Mouse (Mus musculus) left cerebral cortex, adult 9 months (tissue): ENCODE measurements around the gene Gm17660.
A peak's percentile ranks its signal among the peaks of the same experiment; 100 is the strongest.

Experiments
- DNase-seq, 2 experiments: peaks; one replicate each; pipeline ENCODE4 v3.0.0; 2022; ENCODE audit warnings: low spot score in 2 of 2

Gene Gm17660

DNA sequence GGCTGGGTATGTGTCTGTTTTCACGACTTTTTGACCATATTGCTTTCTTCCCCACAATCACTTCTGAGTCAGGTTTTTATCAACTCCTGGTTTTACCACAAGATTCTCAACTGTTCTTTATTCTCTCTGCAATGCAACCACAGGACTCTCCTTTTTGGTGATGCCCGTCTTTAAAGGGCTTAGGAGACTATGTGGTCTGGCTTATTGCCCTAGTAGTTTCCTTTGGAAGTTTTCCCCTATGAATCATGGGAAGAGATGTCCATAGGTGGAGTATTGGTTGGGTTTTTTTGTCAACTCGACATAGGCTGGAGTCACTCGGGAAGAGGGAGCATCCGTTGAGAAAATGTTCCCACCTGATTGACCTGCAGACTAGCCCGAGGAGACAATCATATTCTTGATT, 3.3 kb upstream of the Gm17660 start:
- DNase-seq, result no peak

- no peak for DNase-seq
Measured at GRCm38 (mm10) chr5:104076361-104076760, 1.0 kb downstream of the Gm17660 start.

DNA sequence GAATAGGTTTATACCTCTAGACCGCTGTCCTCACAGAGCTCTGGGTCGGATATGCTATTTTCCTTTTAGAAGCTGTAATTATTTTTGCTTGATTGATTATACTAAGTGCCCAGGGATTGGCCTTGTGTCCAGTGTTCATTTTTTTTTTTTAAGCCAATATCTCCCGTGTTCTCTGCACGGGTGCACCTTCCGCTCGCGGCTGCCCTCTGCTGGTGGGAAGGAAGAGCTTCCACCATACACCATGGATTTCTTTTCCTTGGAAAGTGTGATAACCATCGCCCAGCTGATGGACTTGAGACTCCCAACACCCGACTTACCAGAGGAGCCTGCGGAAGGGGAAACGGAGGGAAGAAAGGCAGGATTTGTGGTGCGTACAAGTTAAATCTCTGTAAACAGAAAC, 3.0 kb downstream of the Gm17660 start:
- DNase-seq, result no peak

GRCm38 (mm10) chr5:104073602-104074001, 3.8 kb downstream of the Gm17660 start:
- DNase-seq, result no peak

- no peak for DNase-seq
Measured at GRCm38 (mm10) chr5:104072272-104072886, 5.0 kb downstream of the Gm17660 start.

DNA sequence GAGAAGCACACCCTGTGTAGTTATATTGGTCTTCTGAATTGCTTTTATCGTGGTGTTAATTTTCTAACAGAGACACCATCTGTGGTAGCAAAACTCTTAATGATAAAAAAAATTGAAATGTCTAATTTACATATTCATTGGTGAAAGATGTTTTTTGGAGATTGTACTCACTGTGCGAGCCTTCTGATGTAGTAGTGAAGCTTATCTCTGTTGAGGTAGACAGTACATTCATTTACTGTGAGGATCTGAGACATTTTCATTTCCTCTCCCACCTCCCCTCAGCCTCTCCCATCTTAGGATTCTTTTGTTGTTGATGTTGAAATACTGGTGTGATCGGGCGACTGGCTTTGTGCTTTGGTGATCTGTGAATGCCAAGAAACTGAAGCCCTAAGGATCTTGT, 6.4 kb downstream of the Gm17660 start:
- DNase-seq, result no peak

- no peak for DNase-seq
Measured at GRCm38 (mm10) chr5:104068751-104069150, 8.7 kb downstream of the Gm17660 start.

GRCm38 (mm10) chr5:104062773-104063551, 14.4 kb downstream of the Gm17660 start:
- DNase-seq, result no peak

DNA sequence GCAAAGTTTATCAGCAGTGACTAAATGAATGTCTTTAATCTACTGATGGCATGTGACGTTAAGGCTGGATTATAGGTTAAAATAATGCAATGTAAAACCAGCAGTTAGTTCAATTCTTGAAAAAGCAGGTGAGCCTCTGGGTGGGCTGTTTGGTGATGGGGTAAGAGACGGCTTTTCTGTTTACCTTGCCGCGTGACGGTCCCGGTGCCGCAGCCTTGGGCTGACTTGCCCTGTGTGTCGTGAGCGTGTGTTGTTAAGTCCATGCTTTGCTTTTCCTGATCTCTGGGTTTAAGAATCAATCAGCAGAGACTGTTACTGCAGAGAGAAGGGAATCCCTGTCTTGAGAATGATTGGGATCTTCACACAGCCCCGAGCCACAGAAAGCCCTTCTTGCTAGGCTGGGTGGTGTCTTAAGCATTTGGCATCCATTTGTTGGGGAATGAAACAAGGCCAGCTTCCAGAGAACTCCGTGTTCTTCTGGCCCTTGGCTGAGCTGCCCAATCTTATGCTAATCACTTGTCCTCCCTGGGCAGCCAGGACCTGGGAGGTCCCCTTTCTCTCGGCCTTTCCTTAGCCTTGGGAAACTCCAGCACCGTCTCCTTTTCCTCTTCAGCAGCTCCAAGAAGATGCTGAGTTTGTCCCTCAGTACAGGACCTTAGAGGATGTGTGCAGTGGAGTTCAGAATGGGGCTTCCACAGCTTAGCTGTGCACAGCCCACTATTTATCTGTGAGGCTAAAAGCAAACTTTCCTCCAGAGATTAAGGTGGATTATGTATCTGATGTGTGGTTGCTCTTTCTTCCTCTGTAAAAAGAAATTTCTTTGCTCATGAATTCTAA, 15.3 kb downstream of the Gm17660 start:
- DNase-seq, result no peak

DNA sequence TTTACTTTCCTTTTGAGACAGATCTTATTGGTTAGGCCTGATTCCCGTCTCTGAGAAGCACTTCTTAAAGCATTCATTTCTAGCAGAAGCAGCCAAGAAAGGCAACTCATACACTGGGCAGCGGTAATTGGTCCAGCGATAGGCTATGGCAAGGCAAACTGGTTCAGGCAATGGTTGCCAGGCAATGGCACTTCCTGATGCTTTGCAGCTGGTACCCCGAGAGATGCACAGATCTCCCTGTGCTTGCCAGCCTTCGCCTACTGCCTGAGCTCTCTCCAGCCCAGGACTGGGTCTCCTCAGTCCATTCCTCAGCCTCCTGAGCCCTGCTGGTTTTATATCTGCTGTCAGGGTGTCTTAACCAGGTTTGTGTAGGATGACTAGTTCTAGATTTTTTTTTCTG, 17.0 kb downstream of the Gm17660 start:
- DNase-seq, result no peak

DNA sequence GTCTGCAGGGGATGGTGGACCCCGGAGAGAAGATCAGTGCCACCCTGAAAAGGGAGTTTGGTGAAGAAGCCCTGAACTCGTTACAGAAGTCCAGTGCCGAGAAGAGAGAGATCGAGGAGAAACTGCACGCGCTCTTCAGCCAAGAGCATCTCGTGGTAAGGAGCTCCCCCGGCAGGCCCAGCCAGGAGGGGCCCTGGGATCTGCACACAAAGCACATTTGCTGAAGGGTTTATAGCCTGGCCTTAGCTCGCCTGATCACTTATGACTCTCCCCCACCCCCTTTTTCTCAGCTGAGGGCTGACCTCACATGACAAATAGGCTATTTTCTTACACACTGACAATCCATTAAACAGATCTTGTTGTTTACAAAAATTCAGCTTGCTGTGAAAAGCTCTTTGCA, 17.8 kb downstream of the Gm17660 start:
- no peak for DNase-seq

DNA sequence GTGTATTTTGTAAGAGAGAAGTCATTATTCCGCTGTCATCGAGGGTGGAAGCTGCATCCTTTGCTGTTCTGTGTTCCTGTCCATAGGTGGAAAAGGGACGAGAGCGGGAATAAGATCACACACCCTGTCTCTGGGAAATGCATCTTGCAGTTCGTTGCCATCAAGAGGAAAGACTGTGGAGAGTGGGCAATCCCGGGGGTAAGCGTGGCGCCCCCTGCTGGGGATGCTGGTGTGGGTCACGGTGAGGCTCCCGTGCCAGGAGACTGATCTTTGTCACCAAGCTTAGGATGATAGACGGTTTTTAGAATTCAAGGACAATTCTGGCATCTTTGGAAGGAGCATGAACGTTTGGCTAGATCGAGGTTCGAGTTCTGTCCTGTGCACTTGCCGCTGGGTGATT, 19.4 kb downstream of the Gm17660 start:
- peak in 1 of 2 experiments; percentile 44 for DNase-seq

DNA sequence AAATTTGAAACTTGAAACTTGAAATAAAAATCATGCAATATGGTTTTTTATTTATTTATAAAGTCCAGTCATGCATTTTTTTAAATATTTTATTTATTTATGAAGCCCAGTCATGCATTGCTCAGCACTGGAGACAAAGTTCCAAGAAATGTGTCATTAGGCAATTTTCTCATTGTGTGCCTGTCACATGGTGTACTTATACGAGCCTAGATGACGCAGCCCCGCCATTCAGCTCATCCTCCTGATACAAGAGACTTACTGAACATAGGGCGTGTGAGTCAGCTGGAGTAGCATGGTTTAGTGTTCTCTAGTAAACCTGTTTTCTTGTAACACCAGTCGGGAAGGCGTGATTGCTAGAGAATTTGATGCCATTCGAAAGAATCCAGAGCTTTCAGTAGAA, 21.1 kb downstream of the Gm17660 start:
- DNase-seq, result no peak

GRCm38 (mm10) chr5:104055816-104056215, 21.6 kb downstream of the Gm17660 start:
- no peak for DNase-seq

DNA sequence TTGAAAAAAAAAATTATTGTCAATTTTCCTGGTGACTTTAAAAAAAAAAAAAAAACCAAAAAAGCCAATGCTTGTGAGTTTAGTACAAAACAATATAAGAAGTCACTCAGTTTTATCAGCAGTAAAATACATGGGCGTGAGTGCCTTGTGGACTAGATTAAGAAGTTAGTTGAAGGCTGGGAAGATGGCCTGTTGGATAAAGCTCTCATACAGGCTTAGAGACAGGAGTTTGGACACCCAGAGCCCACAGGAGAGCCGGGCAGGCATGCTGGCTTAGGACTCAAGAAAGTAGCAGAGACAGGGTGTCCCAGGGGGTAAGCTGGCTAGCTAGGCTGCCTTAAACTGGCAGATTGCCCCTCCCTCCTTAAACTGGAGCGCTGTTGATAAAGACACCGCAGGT, 22.5 kb downstream of the Gm17660 start:
- no peak for DNase-seq

- DNase-seq, result no peak
Measured at GRCm38 (mm10) chr5:104052956-104053355, 24.5 kb downstream of the Gm17660 start.

GRCm38 (mm10) chr5:104048139-104048538, 29.3 kb downstream of the Gm17660 start:
- DNase-seq, result no peak

DNA sequence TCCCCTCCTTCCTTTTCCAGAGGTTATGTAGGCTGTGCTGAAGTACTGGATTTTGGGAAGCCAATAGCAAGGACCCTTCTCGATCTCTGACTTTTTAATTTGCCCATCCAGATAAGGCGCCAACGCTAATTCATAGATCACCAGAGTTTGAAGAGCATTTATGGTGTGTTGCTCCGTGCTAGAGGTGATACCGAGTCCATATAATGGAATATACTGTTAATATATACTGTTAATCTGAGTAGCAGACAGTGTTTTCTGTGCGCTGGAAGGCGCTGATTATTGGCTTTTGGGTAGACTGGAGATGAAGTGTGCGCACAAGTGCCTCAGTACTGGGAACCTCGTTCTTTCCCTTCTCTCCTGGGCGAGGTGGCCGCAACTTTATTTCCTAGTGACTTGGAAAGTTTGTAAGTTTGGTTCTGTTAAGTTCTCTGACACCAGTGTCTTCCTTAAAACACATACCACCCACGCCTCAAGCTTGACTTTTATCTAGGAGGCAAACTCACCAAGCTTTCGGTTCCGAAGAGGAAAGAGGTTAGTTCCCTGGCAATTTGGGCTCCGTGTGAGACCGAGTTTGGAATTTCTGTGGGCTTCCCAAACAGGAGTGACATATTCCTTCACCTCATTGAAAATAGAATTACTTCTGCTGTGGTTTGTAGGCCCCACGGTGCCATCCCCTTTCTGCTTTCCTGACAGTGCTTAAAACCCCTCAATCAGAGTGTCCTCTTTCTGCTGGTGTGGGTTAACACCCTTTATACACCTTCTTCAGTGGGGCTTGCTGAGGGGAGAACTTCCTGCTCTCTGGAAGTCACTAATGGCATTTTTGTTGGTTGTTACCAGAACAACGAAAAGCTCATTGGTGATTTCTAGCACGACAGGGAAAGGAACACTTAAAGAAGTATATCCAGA, 30.0 kb downstream of the Gm17660 start:
- DNase-seq, result no peak

DNA sequence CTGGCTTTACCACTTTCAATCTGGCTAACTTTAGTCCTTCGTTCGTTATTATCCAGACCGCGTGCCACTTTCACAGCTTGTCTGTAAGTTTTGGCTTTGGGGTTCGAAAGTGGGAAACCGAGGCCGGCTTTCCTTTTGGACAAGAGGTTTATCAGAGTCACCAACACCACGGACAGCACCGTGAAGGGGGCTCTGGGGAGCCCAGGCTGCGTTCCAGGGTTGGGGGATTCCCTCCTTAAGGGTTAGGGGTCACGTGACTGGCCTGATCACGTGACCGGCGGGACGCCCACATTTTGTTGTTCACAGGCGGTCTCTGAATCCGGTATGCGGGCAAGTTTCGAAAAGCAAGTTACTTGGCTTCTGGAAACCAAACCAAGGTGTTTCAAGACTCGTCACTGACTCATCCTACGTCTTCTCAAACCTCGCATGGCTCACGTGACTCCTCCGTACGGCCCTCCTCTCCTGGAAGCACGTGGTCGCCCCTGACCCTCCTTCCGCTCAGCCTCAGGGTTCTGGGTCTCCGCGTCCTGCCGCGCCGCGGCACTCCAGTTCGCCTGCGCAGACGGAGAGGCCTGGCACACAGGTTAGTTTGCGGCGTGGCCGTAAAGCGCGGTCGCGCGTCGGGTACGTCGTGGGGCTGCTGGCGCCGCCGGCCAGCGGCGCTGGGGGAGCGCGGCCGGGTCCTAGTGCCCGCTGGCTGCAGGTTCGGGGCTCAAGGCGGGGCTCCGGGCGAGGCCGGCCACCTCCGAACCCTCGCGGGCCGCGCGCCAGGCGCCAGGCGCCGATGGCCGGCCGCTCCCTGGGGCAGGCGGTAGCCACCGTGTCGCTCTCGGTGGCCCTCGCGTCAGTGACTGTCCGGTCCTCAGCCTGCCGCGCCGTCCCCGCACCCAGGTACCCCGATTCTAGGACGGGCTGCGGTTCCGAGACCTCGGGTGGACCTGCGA, 30.9 kb downstream of the Gm17660 start, which contains the start of gene Nudt9:
Nudt9 (plus strand) TSS at position 51 of the 944 bp plus-strand sequence.
- DNase-seq, result peak; percentile 97 to 98

GRCm38 (mm10) chr5:104043704-104044103, 33.7 kb downstream of the Gm17660 start:
- no peak for DNase-seq
